Mouse (Mus musculus) spleen, postnatal 14 days (tissue): ENCODE results near the gene Elovl5.

ENCODE experiments used
- DNase-seq, 2 experiments: peaks; one replicate each; pipeline ENCODE4 v3.0.0; 2021 to 2022; ENCODE audit warnings: low spot score in 2 of 2

The Elovl5 gene

DNA sequence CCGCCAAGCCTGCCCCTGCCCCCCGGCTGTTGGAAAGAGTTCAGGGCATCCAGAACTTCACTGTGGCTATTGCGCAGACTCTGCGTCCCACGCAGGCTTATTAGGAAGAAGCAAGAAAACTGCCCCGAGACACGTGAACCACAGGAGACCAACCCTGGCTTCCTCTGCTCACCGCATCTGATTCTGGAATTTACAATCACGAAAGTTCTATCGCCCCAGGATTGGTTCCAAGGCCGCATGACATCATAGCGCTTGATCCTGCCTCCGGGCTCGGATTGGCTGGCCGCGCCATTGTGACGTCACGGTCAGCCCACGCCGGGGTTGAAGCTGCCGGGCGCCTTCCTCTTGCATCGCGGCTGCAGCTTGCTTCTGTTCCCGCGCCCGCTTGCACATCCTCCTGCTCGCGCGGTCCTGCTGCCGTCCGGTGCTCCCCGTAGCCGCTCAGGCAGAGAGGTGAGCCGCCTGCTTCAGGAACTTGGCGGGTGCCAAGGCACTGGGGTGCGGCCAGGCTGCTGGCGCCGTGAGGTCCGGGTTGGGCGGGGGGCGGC lies at the start of gene Elovl5:
Elovl5 (plus strand) TSS at position 291 of the 548 bp plus-strand sequence.
- DNase-seq, result peak; percentile 84 to 90

- no peak for DNase-seq
Observed at GRCm38 (mm10) chr9:77891501-77891900, 25.7 kb upstream of the Elovl5 start.

DNA sequence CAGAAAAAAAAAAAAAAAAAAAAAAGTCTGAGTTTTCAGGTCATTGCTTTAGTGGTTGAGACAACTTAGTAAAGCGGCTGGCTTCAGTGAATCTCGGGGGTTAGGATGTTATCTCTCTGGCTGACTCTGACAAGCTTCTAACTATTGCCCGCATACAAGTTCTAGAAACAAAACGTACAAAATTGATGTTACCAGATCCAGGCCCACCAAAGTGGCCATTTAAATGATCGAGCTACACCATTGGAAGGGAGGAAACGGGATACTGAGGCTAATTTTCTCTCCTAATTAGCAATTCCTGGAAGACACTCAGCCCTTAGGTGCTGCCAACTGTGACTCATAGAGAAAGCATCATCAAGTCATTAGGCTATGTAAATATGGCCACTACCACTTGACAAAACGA lies 18.6 kb upstream of the Elovl5 start:
- DNase-seq, result no peak

- no peak for DNase-seq
Observed at GRCm38 (mm10) chr9:77904133-77904532, 13.0 kb upstream of the Elovl5 start.

DNA sequence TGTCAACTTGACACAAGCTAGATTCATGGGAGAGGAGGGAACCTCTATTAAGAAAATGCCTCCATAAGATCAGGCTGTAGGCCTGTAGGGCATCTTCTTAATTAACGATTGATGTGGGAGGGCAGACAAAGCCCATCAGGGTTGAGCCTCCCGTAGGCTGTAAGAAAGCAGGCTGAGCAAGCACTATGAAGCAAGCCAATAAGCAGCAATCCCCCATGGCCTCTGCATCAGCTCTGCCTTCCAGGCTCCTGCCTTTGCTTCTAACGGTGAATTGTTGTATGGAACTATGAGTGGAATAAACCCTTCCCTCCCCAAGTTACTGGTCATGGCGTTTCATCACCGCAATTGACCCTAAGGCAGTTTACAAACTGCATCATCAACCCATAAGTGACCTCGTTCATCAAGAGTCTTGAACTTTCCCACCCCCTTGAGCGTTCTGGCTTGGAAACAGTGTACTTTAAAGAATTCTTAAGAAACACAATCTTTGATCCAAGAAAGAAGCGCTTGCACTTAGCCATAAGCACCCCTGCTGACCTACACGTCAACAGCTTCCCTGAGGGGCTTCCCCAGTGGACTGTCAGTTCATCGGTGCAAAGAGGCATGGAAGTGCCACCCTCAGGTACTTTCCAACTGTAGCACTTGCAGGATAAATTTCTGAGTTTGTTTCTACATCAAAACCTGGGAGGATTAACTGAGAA lies 7.4 kb upstream of the Elovl5 start:
- no peak for DNase-seq

DNA sequence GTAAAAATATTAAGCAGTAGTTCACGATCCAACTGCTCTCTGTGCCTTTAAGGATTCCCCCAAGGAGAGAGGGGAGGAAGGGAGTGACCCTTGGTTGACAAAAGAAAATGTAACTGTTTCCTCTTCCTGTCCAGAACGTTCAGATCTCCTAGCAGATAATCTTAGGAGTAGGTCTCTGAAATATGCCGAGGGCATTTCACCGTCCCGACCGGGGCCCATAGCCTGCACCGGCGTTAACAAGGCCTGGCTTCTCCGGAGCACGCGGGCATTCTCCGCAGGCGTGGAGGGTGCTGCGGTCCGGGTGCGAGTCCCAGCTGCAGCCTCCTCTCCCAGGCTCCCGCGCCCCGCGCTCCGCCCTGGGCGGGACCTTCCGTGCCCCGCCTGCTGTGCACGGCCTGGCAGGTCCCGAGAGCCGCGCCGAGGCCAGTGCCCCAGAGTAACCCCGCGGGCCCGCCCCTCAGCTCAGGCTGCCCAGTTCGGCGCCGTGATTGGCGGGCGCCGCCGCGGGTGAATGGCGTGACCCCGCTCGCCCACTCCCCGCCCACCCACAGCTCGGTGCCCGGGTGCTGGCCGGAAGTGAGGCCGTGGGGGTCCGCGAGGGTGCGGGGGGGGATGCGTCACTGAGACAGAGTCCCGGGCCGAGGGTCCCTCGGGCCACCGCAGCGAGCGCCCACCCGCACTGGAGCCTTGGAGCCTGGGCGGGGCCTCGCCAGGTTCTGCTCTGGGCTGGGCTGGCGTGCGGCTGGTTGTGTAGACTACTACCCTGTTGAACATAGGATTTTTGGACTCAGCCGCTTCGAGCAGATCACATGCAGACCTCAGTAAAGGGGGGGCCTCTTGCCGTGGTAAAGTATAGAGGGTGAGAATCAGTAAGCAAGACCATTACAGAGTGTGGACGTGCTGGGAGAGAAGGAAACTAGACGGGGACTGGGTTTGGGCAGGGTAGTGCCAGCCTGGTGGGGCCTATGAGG lies 6.6 kb upstream of the Elovl5 start:
- peak; percentile 78 to 83 for DNase-seq

- no peak for DNase-seq
Observed at GRCm38 (mm10) chr9:77911508-77912229, 5.5 kb upstream of the Elovl5 start.

DNA sequence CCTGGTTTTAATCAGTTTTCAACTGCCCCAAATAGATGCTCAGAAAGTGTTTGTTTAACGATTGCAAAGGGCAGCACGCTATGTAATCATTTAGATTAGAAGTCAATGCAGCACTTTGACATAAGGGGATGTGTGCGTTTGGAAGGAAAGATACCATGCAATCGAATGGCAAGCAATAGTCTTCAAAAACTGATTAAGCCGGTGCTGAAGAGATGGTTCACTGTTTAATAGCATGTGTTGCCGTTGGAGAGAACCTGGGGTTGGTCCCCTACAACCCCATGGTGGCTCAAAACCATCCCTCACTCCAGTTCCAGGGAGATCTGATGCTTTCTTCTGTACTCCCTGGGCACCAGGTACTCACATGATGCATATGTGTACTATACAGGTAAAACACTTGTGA lies 4.9 kb upstream of the Elovl5 start:
- no peak for DNase-seq

DNA sequence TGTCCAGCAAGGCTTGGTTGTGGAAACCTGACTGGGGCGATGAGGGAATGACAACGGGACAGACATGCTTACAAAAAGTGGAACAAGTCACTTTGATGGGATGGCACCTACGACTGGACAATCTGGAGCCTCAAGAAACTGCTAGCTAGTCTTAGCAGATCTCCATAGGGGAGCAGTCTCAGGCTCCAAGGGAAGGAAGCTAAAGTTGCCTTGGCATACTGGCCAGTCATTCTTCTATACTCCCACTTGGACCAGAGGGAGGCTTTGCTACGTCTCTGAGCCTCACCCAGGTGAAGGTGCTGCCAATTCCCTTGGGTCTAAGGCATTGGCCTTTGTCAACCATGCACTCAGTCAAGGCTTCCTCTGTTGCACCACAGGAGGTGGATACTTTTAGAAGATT lies 2.5 kb upstream of the Elovl5 start:
- DNase-seq, result no peak

DNA sequence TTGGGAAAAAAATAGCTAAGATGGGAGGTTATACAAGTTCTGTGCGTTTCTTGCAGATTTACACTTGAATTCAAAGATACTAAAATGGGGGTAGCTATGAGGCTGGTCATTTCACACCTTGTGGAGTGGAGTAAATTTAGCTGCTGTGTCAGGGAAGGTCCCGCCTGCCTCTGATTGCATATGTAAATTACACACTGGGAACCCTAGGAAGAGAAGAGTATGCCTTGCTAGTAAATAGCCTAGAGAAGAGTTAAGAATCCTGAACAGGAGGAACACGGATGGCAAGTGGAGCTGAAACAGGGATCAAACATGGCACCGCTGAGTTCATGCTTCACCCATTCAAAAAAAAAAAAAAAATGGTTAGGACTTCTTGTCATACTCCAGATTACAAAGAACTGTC lies 1.4 kb upstream of the Elovl5 start:
- no peak for DNase-seq

- DNase-seq, result peak in 1 of 2 experiments; percentile 14
Observed at GRCm38 (mm10) chr9:77917622-77918131, 513 bp downstream of the Elovl5 start.

- DNase-seq, result no peak
Observed at GRCm38 (mm10) chr9:77918211-77918610, 1.0 kb downstream of the Elovl5 start.

DNA sequence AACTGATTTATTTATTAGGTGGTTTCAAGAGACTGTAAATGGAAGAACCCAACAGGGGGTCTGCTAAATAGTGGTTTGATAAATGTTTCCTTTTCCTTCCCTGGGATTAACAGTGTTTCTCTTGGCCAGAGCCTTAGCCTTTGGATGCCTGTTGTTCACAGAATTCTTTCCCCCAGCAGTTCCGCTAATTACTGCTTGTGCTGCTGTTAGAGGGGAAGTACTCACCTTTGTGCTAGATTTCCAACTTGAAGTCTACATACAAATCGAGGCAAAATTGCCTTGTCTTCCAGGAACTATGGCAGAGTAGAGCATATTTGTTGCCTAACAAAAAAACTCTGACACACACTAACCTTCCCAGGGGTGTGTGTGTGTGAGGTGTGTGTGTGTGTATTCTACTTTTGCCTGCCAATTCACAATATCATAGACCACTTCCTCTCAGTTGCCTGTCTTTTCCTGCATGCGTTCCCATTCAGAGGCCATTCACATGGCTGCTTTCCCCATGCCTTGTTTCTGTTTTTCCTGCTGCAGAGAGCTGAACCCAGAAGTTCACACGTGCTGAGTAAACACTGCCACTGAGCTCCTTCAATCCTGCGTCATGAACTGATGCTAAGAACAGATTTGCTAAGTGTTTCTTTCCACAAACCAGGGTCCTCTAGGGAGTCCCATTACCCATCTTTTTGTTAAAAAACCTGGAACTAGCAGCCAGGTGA lies 2.0 kb downstream of the Elovl5 start:
- no peak for DNase-seq

DNA sequence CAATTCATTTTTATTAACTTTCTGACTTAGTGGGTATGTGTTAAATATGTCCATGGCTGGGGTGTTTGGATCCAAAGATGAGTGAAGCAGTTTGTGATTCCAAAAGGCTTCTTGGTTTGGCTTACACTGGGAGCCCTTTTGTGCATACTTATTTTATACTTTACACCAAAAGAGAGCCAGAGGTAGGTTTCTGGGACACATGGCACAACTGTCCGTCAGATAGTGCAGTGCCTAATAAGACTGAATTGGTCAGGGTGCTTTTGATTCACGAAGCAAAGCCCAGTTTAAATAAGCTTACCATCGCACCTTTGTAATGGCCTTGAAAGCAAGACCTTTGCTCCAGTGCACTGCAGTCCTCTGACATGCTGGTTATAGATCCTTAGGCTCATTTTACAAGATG lies 3.3 kb downstream of the Elovl5 start:
- no peak for DNase-seq

- DNase-seq, result no peak
Observed at GRCm38 (mm10) chr9:77921366-77922260, 4.4 kb downstream of the Elovl5 start.

DNA sequence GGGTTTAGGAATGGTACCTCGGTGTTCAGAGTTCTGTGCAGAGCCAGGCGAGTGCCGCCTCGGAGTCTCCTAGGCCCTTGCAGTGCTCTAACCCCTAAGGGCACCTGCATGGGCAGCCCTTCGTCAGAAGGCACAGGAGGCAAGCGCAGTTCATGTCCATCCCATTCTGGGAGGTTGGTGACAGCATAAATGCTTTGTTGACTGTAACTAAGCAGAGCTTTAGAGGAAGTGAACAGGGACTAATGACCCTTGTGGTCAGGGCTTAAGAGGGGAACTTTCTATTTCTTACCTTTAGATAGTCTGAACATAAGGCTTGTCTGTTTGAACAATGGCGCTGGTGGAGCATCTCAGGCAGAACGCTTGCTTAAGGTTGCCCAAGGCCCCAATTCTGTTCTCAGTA lies 6.6 kb downstream of the Elovl5 start:
- no peak for DNase-seq

- DNase-seq, result no peak
Observed at GRCm38 (mm10) chr9:77924199-77924598, 7.0 kb downstream of the Elovl5 start.

GRCm38 (mm10) chr9:77926151-77926550 lies 9.0 kb downstream of the Elovl5 start:
- no peak for DNase-seq

GRCm38 (mm10) chr9:77926911-77927310 lies 9.7 kb downstream of the Elovl5 start:
- no peak for DNase-seq

DNA sequence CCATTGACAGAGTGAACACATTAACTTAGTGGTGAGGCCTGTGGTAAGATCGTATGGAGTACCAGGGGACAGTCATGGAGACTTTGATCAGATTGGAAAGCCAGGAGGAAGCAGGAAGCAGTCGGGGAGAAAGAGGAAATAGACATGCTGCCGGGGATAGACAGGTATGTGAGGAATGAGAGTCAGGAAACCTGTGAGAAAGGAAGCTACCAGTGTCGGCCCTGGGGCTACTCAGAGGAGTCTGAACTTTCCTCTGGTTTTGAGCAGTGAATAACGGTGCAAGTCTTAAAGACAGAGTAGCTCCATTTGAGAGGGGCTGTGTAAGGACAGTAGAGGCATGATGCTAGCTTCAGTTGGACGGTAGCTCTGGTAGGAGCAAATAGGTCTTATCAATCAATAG lies 10.3 kb downstream of the Elovl5 start:
- no peak for DNase-seq
